Mouse (Mus musculus): ENCODE data around the gene Adamts2.

DNA sequence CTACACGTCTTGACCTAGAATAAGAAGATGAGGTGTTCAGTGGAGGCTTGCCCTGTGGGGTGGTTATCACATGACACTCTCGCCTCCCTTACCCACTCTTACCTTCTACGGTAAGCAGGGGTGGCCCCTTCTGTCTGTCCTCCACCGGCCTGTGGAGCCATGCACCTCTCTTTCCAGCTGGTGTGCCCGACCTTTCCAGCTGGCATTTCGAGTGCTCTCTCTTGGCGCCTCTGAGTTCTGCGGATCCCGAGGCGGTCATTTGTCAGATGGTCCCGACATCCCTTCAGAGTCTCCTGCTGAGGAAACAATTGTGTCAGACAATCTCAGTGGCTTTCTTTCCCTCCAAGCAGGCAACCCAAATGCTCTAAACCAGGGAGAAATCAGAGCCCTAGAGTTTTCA, 35.1 kb downstream of the Adamts2 start:
- TF ChIP-seq POLR2A (IDR thresholded peaks at IDR 0.05; ENCODE audit: control insufficient read depth, low read depth, low read length) (no peak), CTCF (IDR thresholded peaks at IDR 0.05; ENCODE audit: control insufficient read depth, insufficient read depth, insufficient replicate concordance, low read depth, low read length) (no peak)
